Mouse (Mus musculus): Measurements from ENCODE around the gene Osbpl9.

DNA sequence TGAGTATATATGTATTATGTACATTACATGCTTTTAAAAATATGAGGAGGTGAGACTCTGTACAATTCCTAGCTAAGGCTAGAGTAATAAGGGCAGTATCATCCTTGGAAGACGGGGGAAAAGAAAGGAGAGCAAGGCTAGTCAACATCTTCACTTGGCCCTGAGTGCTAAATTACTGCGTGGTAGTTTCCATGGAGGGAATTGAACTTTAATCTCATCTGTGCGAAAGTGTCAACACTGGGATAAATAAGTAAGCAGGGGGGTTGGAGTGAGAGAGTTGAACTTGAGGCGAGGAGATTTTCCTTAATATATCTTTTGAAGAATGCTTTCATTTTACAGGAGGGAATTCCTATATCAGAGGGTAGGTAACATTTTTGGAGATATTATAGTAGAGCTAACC, 188.0 kb downstream of the Osbpl9 start:
- no peak for TF ChIP-seq CTCF (IDR thresholded peaks at IDR 0.05; ENCODE audit: insufficient read depth, low read depth, low read length)
- TF ChIP-seq POLR2A (IDR thresholded peaks at IDR 0.05; ENCODE audit: insufficient read depth, low read depth, low read length): no peak

Measured in olfactory bulb, adult 2 months (tissue).